Mouse (Mus musculus): ENCODE measurements around the gene Alg12. TPM values are rescaled to one million over a fixed set of nuclear protein-coding genes. Genes with fewer than 3 reads are reported as not detected.
"Not testable (repeated sequence)": the region's sequence is repeated elsewhere in the genome, so short reads cannot be mapped to it uniquely, and the experiment has no call there.

Alg12 gene
- total RNA-seq, 1 experiment from 2014 or later, result 16.3 TPM

GRCm38 (mm10) chr15:88830696-88831095, 11.6 kb upstream of the Alg12 start:
- no peak for DNase-seq

GRCm38 (mm10) chr15:88829791-88830440, 10.8 kb upstream of the Alg12 start:
- peak; percentile 36 for DNase-seq

- DNase-seq, result peak; percentile 93
Observed at GRCm38 (mm10) chr15:88828800-88829705, 9.9 kb upstream of the Alg12 start.

GRCm38 (mm10) chr15:88827991-88828799, 9.1 kb upstream of the Alg12 start:
- DNase-seq, result peak; percentile 72

GRCm38 (mm10) chr15:88827466-88827865, 8.3 kb upstream of the Alg12 start:
- no peak for DNase-seq

GRCm38 (mm10) chr15:88823376-88823775, 4.3 kb upstream of the Alg12 start:
- DNase-seq, result no peak

- DNase-seq, result no peak
Observed at GRCm38 (mm10) chr15:88822513-88822912, 3.4 kb upstream of the Alg12 start.

GRCm38 (mm10) chr15:88821403-88821802, 2.3 kb upstream of the Alg12 start:
- no peak for DNase-seq

- DNase-seq, result no peak
Observed at GRCm38 (mm10) chr15:88819906-88820303, 787 bp upstream of the Alg12 start.

- no peak for DNase-seq
Observed at GRCm38 (mm10) chr15:88815196-88815700, 3.9 kb downstream of the Alg12 start.

GRCm38 (mm10) chr15:88814411-88815047, 4.6 kb downstream of the Alg12 start:
- no peak for DNase-seq

- not testable (repeated sequence) for DNase-seq
Observed at GRCm38 (mm10) chr15:88813873-88814272, 5.2 kb downstream of the Alg12 start.

- no peak for DNase-seq
Observed at GRCm38 (mm10) chr15:88813262-88813661, 5.9 kb downstream of the Alg12 start.

GRCm38 (mm10) chr15:88810369-88810768, 8.7 kb downstream of the Alg12 start:
- DNase-seq, result no peak

GRCm38 (mm10) chr15:88808121-88808520, 11.0 kb downstream of the Alg12 start:
- DNase-seq, result no peak

- DNase-seq, result no peak
Observed at GRCm38 (mm10) chr15:88802348-88802747, 16.8 kb downstream of the Alg12 start.

- DNase-seq, result no peak
Observed at GRCm38 (mm10) chr15:88801903-88802302, 17.2 kb downstream of the Alg12 start.

- DNase-seq, result no peak
Observed at GRCm38 (mm10) chr15:88800921-88801354, 18.2 kb downstream of the Alg12 start.

- no peak for DNase-seq
Observed at GRCm38 (mm10) chr15:88799950-88800371, 19.2 kb downstream of the Alg12 start.

GRCm38 (mm10) chr15:88794729-88795128, 24.4 kb downstream of the Alg12 start:
- DNase-seq, result not testable (repeated sequence)

GRCm38 (mm10) chr15:88792140-88792850, 26.8 kb downstream of the Alg12 start:
- no peak for DNase-seq

All from adrenal gland, postnatal 25 days (tissue).